Mouse (Mus musculus) thymus, postnatal 36 days (tissue): ENCODE results near the gene Wdr48.

Source experiments
- DNase-seq, 2 experiments: peaks; one replicate each; pipeline ENCODE4 v3.0.0; 2022; ENCODE audit warnings: mixed read lengths in 2 of 2

Gene Wdr48

DNA sequence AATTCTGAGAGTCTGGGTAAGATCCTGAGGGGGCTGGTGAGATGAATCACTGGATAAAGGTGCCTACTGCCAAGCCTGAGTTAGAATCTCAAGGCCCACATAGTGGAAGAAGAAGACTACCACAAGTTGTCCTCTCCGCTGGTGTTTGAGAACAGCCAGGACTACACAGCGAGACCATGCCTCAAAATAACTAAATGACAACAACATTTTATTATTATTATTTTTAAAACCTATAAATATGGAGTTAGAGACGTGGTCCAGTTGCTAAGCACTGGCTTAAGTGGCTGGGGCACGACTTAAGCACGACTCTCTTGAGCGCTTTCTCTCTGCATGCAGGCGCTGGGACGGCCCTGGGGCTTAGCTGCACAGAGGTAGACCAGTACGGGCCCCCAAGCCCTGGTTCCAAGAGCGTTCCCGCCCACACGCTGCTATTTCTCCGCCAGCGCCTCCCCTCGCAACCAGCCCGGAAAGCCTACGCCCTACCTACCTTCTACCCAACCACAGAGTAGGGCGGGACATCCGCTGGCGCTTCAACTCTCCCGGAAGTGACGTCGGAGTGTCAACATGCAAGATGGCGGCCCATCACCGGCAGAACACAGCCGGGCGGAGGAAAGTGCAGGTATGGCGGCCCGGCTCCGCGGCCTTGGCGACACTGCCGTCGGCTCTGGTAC, at the start of gene Wdr48:
Wdr48 (plus strand) TSS at position 540 of the 671 bp plus-strand sequence.
- peak; percentile 95 to 97 for DNase-seq

DNA sequence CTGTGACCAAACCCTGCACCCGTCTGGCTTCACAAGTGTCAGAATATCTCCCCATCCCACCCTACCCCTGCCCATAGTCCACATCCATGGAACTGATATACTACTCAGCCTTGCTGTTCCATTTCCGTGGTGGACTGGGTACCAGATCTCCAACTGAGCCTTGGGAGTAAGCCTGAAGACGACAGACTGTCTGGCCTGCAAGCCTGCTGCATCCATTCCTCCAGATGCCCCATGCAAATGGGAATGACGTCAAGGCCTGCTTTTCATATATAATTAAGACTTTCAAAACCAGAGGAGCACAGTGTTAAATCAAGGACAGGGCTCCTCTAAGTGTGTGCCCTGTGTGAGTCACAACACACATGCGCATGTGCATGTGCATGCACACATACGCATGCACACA, 47.5 kb upstream of the Wdr48 start:
- DNase-seq: no peak

DNA sequence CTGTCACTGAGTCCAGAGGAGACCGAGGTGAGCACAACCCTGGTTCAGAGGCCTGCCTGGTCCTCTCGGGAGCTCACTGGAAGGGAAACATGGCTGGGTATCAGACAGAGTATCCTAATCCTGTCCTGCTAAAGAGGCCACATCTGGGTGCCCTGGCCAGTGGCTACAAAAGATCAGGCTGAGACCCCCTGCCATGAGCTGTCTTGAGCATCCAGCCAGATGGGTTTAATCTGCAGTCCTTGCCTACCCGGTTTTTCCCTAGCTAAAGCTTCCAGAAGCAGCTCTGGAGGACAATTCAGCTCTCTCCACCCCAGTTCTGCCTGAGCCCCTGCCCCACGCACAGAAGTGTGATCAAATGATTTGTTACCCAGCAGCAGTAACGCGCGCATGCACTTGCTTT, 46.0 kb upstream of the Wdr48 start:
- no peak for DNase-seq

DNA sequence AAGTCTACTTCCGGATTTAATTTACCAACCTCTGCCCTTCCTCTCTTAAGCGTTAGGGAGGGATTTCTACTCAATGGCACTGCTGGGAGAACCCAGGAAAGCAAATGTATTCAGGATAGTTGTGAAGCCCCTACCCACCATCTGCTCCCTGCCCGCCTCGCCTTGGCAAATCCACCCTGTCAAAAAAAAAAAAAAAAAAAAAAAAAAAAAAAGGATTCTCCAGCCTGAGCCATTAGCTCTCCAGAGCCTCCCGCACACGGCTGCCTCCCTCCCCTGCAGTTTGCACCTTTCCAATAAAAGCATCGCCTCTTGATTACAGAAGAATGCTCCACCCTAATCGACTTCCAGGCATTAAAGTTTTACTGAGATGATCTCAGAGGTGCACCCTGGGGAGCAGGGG, 45.5 kb upstream of the Wdr48 start:
- DNase-seq: no peak

DNA sequence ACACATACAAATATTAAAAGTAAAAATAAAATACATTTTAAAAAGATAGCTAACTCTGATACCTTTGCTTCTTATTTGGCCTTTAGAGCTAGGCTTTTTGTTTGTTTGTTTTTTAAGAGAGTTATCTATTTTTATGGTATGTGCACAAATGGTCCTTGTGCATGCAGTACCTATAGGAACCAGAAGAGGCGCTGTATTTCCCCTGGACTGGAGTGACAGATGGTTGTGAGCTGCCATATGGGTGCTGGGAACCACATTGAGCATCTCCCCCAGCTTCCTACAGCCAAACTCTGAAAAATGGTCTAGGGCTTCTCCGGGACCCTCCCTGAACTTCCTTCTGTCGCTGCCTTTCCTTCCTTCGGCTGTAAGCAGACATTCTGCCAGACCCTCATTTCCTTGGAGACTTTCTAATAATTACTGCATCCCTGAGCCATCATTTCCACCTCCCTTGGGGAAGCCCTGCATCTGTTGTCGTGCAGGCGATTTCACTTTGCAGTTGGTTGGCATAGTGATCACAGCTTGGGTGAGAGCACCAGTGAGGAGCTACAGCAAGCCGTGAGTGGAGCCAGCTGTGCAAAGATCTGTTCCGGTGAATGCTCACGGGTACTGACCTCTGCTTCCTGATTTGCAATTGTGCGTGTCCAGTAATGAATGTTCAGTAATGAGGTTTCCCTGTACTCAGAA, 42.2 kb upstream of the Wdr48 start:
- no peak for DNase-seq

DNA sequence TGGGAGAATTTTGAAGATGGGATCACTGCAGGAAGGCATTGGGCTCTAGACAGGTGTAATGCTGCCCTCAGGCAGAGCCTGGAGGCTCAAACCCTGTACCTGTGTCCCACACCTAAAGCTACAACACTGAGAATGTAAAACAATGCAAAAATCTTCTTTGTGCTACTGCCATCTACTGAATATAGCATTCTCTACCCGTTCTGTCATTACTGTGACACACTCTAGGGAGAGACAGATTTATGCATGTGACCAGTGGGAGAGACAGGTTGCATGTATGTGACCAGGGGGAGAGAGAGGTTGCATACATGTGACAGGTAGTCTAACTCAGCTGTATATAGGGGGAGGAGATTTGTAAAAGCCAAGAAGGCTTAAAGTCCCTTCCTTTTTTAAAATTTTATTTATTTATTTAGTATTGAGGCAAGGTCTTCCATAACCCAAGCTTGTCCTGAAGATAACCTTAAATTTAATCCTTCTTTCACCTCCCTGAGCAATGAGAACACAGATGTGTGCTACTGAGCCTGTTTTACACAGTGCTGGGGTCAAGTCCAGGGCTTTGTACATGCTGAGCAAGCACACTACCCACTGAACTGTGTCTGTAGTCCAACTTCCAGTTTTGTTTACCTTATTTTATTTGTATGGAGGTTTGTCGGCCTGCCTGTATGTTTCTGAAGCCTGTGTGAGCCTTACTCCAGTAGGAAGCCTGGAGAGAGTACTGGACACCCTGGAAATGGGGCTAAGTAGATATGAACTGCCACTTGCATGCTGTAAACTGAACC, 41.4 kb upstream of the Wdr48 start:
- DNase-seq: no peak

DNA sequence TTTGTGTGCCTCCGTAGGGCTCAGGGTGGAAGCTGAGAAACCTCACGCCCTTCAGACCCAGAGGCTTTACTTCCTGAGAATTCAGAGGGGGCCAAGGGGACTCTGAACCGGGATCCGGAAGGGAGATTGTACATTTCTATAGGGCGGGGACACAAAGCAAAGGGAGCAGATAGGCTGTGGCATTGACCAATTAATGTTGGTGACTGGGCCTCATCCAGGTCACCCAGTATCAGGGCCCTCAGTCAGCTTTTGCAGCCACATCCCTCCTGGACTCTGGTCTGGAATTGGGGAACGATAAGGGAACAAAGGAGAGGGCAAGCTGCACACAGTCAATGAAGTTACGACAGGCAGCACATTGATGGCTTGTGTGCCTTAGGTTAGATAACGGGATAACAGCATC, 40.5 kb upstream of the Wdr48 start:
- DNase-seq: no peak

DNA sequence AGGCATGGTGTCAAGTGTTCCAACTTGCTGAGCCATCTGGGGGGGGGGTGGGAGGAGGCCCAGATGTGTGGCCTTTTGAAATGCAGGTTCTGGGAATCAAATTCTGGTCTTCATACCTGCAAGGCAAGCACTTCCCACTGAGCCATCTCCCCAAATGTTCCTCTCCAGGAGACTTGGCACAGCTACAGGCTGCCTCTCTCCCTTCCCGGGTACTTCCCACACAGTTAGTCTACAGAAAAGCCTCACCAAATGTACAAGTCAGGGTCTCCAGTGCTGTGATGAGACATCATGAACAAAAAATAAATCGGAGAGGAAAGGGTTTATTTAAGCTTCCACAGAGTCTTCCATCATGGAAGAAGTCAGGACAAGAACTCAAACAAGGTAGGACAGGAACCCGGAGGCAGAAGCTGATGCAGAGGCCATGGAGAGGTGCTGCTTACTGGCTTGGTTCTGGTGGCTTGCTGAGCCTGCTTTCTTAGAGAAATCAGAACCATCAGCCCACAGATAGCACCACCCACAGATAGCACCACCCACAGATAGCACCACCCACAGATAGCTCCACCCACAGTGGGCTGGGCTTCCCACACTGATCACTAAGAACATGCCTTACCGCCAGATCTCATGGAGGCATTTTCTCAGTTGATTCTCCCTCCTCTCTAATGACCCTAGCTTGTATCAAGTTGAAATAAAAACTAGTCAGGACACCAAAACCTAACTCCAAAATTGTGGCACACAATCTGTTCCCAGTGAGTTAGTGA, 7.4 kb upstream of the Wdr48 start:
- no peak for DNase-seq

DNA sequence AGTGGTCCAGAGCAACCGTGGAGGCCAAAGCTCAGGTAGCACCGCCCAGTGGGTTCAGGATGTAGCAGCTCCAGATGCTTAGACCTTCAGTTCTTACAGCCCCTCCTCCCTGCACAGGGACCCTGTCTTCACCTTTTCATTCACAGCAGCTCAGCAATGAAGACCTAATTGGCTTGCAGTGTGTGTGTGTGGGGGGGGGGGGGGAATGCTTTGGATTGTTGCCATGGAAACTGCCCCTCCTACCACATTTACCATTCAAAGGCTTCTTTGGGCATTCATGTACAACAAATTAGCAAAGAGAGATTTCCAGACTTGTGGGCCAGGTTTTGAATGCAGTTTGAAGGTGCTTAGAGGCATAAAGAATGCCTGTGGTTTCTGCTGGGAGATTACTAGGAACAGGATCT, 5.8 kb upstream of the Wdr48 start:
- no peak for DNase-seq

DNA sequence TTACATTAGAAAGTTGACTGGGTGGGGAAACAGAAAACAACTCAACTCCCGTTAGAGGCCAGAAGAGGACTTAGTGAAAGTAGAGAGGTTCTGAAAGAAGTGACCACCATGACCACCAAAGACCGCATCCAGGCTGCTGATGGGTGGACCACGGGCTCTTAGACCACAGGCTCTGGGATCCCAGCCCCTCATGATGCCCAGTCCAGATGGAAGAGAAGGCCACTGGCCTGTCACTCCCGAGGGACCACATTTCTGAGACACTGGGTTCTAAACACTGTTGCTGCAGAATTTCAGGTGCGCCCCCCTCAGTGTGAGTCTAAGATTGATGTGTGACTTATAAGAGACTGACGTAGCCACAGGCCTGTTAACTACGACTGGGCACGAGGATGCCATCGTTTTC, 5.2 kb upstream of the Wdr48 start:
- DNase-seq: no peak

DNA sequence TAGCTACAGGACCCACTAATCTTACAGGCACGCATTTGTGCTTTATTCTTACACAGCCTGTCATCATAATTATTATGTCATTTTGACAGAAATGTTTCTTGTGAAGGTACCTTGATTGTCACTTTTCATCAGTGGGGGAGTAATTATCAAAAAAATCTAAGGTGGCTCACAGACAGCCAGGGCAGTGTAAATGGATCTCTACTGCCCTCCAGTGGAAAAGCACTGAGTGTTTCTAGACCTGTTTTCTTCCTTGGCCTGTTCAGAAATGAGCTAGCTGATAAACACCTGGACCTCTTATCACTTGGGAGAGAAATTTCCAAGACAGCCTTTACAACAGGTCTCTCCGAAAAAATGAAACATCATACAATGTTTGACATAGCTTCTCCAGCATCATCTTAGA, 4.0 kb upstream of the Wdr48 start:
- peak in 1 of 2 experiments; percentile 7 for DNase-seq

DNA sequence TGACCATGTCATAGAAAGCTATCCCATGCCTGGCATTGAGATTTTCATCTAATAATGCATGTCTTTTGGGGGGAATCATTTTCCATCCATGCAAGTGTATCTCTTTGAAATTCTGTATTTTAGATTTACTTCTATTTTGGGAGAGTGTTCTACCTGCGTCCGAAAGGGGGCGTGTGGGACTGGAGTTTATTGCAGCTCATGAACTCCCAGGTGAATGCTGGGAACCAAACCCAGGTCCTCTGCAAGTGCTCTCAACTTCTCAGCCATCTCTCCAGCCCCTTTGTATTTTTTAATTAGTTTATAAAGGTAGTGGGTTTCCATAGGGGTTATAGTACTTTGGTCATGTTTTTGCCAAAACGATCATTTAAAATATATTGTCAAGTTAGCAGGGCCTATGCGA, 797 bp upstream of the Wdr48 start:
- no peak for DNase-seq

DNA sequence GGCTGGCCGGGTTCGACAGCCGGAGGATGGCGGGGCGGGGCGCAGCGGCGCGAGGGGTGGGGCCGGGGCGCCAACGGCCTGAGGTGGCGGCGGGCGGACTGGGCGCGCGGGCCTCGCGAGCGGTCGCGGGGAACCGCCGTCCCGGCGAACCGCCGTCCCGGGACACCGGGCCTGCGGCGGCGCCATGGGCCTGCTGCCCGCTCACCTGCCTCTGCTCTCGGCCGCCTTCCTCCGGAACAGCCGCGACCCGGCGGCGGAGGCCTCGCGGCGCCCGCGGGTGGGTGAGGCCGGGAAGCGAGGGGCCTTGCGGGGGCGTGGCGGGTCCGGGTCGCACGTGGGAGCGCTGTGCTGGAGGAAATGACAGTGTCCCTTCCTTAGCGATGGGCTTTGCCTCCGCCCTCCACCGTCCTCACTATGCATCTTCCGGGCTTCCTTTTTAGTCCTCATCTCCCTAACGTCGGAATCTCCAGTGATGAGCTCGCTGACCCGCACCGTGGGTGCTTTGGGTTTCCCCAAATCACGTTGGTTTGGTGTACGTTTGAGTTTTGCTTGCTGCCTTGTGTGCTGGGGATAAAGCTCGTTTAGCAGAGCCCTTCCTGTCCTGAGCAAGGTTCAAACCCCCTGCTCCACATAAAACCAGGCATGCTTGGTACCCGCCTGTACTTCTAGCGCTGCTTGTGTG, 503 bp downstream of the Wdr48 start:
- peak; percentile 57 to 74 for DNase-seq

DNA sequence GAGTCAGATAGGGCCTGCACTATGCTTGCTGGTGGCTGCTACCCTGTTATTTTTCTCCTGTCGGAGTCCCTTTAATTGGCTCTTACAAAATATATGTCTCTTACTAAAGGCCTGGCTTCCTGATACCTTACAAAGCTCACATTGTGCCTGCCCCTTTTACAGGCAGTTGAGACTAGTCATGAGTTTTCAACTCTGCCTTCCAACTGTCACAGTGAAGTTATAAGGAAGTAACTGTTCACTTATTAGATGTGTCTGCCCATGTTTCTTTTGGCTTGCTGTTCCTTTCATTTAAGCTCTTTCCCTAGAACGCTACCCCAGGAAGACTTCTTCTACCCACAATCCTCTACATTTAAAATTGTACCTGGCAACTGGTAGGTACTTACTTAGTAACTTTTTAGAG, 4.8 kb downstream of the Wdr48 start:
- no peak for DNase-seq

DNA sequence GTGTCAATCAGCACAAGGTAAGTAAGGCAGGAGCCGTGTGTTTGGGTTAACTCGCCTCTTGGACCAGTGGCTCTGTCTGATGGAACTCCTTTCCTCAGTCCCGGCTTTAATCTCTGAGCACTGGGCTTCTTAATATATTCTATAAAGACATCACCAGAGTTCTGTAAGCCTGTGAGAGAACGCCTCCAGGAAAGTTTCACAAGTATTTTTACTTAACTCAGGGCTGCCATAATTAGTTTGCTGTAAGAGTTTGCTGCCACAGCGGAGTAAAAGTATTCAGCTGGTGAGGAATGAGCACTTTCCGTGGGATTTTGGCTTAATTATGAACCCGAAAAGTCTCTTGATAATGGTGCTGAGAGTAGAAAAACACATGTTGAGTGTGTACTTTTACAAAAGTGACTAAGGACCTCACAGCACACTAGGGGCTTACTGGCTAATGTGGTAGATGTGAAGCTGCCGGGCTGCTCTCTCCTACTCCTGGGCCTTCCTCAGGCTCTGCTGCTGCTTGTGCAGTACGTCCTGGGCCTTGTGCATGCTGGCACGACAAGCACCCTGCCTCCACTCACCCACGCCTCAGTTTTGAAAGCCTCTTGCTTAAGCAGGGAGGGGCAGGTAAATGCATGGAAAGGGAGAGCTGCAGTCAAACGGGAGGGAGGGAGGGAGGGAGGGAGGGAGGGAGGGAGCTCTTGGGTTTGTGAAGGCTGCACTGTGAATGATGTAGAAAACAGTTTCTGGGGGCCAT, 7.9 kb downstream of the Wdr48 start:
- DNase-seq: no peak

DNA sequence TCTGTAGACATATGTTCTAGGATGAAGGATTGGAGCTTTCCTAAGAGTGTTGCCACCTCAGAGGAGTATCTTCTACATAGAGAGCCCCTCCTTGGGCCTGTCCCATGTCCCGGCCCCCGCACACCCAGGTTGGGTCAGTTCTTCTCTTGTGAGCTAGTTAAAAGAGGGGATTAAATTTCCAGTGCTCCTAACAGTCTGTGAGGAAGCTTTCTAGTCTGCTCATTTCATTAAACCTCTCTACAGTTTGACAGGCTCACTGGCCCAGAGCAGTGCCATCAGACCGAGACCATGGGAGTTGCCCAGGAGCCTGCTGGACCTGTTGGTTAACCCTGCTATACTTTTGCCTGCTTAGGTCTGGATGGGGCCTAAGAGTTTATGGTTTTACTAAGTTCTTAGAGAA, 14.0 kb downstream of the Wdr48 start:
- DNase-seq: no peak

DNA sequence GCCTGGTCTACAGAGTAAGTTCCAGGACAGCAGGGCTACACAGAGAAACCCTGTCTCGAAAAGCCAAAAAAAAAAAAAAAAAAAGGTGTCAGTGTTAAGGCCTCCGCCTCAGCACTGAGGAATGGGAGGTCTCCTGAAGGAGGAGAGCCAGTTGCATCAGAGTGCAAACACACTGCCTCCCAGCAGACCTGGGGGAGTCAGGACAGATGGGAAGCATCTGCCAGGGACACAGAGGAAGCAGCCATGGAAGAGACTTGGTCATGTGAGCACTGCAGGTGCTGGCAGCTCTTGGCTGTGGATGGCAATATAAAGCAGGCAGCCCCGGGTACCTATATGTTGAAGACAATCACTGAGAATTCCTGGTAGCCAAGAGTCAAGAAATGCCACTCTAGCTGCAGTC, 15.3 kb downstream of the Wdr48 start:
- no peak for DNase-seq

DNA sequence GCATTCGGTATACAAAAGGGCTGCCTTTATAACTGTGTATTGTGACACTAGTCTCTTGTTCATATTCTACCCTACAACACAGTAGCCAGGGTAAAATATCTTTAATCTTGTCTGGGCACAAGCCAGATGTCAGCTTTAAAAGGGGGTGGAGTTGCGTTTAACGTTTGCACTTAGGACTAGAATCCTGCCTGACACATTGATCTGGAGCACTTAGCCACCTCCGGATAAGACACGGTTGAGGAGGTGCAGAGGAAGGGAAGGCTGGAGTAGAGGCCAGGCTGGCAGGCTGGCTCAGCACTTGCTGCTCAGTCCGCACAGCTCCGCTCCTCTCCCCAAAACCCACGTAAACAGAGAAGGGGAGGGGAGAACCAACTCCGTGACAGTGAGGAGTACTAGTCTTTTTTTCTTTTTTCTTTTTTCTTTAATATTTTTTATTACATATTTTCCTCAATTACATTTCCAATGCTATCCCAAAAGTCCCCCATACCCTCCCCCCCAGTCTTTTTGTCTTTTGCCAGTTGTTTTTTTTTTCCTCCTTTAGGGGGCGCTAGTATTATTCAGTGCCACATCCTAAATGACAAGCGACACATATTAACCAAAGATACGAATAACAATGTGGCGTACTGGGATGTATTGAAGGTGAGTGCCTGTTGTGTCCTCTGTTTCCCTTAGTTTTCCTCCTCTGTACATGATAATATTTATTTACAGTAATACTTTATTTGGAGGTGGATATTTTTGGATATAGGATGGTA, 18.6 kb downstream of the Wdr48 start:
- DNase-seq: no peak

DNA sequence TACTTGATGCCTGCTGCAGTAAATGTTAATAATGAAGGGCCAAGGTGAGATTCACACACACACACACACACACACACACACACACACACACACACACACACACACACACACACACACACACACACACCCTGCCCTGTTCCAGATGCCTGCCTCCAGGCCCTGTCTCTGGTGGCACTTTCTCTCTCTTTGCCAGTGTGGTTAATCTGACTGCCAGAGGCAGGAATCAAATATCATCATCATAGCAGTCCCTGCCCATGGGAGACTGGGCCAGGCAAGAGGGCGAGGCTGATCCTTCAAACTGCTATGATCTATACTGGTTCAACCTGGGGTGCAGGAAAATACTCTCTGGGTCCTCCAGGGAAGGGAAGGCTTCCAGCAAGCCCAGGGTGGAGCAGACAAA, 25.2 kb downstream of the Wdr48 start:
- DNase-seq: no peak

DNA sequence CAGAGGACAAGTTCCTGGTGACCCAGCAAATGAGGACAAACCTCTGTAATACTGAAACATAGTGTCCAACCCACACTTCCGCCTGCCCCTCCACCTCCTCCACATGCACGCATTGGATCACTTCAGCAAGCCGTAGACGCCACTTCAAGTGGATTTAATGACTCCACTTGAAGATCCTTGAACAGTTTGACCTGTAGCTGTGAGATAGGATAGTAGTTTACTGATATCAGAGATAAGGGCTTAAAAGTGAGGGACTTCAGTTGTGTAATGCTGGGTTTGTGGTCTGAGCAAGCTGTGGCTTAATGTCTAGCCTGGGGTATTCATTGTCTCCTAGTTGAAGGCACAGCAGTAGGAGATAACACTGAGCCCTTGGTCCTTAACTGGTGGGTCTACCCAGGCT, 28.8 kb downstream of the Wdr48 start:
- no peak for DNase-seq

DNA sequence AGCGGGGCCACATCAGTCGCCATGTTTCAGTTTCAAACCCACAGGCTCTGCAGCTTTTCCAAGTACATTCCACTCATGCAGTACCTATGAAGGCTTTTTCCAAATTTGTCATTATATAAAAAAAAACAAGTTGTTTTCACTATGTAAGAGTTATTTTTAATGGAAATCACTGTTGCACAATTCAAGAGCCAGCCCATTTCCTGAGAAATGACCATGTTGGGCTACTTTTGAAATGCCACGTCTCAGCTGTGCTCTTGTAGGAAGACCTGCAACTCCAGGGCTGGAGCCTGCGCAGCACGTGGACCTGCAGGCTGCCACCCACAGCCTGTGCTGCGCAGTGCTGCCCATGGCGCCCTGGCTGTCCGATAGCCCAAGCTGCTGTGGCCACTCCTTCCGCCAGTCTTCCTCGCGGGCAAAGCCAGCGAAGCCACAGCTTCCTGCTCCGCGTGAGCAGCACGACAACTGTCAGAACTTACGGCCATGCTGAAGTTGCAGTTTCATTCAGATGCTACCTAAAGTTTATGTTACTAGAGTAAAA, 30.5 kb downstream of the Wdr48 start:
- DNase-seq: no peak
